Mouse (Mus musculus) lung, postnatal 4 days (tissue): ENCODE results near the gene Tpm4.
"Not testable (repeated sequence)": the region's sequence is repeated elsewhere in the genome, so short reads cannot be mapped to it uniquely, and the experiment has no call there.

Source experiments
- DNase-seq, 2 experiments: peaks; one replicate each; pipeline ENCODE4 v3.0.0; 2021

The Tpm4 gene

DNA sequence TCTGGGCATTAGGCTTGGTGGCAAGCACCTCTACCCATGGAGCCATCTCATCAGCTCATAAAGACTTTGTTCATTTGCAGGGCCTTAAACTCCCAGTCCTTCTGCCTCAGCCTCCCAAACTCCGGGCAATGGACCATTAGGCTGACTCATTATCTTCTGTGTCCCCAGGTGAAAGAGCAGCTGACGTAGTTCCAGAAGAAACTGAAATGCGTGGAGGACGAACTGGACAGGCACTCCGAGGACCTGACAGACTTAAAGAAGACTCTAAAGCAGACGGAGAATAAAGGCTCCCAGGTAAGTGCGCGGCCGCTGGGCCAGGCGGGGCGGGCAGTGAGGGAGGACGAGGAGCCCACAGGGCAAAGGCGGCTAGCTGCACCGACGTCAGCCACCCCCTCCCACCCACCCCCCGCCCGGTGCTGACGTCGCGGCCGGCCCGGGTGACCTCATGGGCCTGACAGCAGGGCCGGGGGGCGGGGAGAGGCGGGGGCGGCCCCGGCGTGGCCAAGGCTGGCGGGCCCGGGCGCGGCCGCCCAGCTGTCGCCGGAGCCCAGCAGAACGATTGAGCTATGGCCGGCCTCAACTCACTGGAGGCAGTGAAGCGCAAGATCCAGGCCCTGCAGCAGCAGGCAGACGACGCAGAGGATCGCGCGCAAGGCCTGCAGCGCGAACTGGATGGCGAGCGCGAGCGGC lies at the start of gene Tpm4:
Tpm4 (plus strand) TSS at position 220 of the 690 bp plus-strand sequence.
- DNase-seq: peak; percentile 87 to 90

DNA sequence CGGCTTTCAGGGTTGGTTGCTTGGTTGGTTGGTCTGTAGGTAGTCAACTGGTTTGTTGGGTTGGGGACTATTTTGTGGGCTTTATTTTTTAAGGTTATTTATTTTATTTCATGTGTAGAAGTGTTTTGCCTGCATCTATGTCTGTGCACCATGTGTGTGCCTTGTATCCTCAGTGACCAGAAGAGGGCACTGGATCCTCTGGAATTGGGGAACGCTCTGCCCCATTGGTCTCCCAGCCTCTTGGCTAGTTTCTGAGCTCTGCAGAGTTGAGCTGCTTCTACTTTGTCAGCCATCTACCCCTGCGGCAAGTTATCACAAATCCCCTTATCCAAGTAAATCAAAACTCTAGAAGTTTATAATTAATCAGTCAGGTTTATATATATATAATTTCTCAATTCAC lies 47.2 kb upstream of the Tpm4 start:
- DNase-seq: not testable (repeated sequence)

- not testable (repeated sequence) for DNase-seq
Measured at GRCm38 (mm10) chr8:72096721-72097120, 38.1 kb upstream of the Tpm4 start.

- peak; percentile 60 to 68 for DNase-seq
Measured at GRCm38 (mm10) chr8:72099377-72100103, 35.2 kb upstream of the Tpm4 start.

- no peak for DNase-seq
Measured at GRCm38 (mm10) chr8:72105165-72105564, 29.6 kb upstream of the Tpm4 start.

GRCm38 (mm10) chr8:72106740-72107139 lies 28.0 kb upstream of the Tpm4 start, which contains the start of gene Olfr374:
Gene Olfr374, plus strand, starts transcription at chr8:72107040.
- DNase-seq: no peak

GRCm38 (mm10) chr8:72110876-72111275 lies 23.9 kb upstream of the Tpm4 start:
- no peak for DNase-seq

DNA sequence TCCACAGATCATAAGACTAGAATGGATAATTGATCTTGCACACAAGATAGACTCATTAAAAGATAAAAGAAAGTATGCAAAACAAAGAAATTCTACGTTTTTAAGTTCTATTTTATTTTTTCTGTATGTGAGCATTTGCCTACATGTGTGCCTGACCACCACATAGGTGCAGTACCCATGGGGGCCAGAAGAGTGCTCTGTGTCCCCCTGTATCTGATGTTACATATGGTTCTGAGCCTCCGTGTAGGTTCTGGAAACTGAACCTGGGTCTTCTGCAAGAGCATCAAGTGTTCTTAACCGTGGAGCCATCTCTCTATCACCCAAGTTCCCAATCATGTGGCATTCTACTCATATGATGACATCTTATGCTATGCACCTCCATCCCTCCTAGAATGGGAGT lies 22.3 kb upstream of the Tpm4 start:
- DNase-seq: no peak

DNA sequence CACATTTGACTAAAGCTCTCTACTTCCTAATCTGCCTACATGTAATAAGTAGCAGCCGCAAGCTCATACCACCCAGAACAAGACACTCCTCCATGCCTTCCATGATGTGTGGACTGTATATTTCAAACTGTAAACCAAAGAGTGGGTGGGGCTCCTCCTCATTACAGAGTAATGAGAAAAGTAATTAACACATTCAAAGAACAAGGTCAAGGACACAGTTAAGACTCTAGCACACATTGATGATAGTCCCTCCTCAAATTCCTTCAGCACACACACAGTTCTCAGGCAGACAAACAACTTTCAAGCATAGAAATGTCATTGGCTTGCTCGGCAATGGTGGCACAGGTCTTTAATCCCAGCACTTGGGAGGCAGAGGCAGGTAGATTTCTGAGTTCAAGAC lies 19.6 kb upstream of the Tpm4 start:
- no peak for DNase-seq

DNA sequence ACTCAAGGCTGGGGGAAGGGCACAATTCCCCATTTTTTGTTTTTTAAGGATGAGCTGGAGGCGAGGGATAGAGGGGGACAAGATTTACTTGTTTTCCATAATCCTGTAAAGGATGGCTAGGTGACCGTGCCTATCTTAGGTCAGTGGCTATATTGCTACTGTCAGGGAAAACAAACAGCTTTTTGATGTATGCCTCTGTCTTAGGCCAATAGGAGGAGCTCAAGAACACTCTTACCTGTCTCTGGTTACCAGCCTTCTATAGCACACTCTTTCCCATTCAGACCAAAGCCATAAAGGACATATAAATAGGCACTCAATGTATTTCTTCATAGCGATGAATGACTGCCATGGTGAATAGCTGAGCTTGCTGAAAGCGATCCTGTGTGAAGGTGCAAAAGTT lies 16.2 kb upstream of the Tpm4 start:
- no peak for DNase-seq

- not testable (repeated sequence) for DNase-seq
Measured at GRCm38 (mm10) chr8:72121486-72121885, 13.3 kb upstream of the Tpm4 start.

DNA sequence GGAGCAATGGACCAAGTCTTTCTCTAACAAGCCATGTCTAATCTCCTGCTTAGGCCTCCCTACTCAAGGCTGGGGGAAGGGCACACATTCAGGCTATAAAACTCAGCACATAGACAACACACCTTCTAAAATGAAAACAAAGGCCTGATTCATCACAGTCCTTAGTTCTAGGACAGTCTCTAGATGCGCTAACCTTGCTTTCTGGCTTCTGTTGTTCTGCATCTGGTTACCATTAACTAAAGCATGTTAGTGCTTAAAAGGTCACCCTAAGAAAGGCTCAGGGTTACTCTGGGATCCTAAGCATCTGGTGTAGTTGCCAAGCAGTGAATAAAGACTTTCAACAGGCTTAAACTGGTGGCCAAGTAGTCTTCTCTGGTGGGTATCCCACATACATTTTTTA lies 12.8 kb upstream of the Tpm4 start:
- no peak for DNase-seq

GRCm38 (mm10) chr8:72127834-72128233 lies 6.9 kb upstream of the Tpm4 start:
- DNase-seq: no peak

- peak; percentile 35 to 64 for DNase-seq
Measured at GRCm38 (mm10) chr8:72131251-72131650, 3.5 kb upstream of the Tpm4 start.

DNA sequence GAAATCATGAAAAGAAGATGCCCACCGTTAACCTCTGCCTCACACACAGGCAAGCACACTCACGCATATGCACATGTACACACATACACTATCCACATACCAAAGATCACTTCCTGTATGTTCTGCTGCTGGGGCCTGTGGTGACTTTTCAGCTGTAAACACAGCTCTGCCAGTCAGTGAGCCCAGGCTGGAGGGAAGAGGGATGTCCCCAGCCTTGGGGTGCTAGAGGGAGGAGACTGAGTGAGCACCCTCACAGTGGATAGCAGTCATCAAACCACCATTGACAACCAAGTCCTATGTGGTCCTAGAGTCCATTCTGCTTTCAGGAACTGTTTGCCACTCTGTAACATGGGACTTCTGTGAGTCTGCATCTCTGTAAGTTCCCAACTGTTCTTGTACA lies 2.9 kb upstream of the Tpm4 start:
- DNase-seq: no peak

DNA sequence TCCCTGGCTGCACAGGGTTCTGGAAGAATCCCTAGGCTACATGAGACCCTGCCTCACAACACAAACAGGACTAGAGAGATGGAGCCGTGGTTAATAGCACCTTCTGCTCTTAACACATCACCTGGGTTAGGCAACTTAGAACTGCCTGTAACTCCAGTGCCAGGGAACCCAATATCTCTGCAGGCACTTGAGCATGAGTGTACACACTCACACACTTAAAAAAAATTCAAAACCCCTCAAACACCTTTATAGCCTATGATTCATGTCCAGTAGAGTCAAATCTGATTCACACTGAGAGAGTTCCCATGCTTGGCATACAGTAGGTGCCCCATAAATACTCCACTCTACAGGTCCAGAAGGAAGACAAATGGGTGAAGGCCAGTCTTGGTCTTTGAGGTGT lies 2.4 kb upstream of the Tpm4 start:
- no peak for DNase-seq

DNA sequence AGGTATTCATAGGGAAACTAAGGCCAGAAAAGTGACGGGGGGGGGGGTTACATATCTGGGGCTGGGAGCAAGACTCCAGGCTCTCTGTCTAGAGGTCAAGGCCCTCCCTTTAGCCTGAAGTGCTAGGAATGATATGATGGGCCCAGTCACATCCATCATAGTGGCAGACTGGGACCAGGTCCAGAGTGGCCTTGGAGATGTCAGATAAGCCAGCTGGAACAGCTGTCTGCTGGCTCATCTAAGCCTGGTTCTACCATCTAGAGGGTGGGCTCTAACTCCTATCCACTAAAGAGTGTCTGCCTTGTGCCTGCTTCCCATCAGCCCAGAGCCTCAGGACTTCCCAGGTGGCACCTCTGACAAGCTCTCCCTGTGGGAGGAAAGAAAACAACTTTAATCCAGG lies 1.9 kb upstream of the Tpm4 start:
- peak; percentile 41 to 70 for DNase-seq

DNA sequence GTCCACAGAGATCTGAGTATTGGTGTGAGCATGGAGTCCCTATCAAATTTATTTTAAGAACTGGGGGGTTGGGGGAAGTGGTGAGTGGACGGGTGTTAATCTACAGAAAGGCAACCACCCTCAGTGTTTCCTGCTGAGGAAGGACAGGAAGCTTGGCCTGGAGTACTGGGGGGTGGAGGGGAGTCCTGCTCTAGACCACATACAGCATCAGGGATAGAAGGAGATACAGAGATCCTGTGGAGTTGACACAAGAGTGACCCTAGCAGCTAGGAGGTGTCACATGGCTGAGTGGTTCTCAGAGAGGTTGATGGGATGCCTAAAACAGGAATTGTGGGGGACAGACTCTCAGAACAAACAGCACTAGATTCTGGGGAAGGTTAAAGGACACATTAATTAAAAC lies 1.3 kb upstream of the Tpm4 start:
- no peak for DNase-seq

GRCm38 (mm10) chr8:72135446-72136301 lies 899 bp downstream of the Tpm4 start:
- DNase-seq: peak; percentile 74 to 78

DNA sequence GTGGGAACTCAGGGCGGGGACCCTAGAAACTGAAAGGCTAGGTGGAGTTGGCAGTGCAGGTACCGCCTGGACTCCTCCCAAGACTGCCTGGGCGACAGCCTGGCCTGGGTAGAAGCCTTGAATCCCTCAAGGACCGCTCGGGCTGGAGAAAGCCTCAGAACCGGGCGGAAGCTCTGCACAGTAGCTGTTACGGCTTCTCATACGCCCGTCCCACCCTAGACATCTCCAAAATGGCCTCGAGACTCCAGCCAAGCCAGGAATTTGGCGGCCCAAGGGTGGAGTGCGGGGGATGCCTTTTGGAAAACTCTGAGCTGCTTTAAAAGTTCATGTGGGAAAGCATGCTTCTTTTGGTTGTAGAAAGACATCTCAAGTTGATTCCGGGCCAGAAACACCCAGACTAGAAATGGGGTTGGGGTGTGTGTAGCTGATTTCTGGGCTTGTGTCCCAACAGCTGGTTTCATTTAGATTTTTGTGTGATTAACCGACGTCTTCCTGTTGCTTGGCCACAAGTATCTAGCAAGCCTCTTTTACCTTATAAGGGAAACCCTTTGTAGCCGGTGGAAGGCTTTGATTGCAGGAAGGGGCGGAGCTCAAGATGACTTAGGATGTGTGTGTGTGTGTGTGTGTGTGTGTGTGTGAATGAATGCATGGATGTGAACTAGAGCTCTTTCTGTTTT lies 1.7 kb downstream of the Tpm4 start:
- DNase-seq: peak; percentile 85 to 88

- DNase-seq: no peak
Measured at GRCm38 (mm10) chr8:72137431-72137830, 2.7 kb downstream of the Tpm4 start.

DNA sequence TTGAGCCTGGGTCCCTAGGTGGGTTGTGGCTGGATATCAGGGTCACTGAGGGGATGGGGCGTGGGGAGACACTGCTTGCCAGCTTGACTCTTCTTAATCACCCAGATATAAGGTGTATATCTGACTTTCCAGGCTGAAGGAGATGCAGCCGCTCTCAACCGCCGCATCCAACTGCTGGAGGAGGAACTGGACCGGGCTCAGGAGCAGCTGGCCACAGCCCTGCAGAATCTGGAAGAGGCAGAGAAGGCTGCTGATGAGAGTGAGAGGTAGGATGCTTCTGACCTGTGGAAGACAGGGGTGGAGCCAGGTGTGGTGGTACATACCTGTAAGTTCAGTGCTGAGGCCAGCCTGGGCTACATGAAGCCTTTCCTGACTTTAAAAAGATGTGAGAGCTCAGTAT lies 3.7 kb downstream of the Tpm4 start:
- DNase-seq: no peak

- no peak for DNase-seq
Measured at GRCm38 (mm10) chr8:72143256-72143824, 8.6 kb downstream of the Tpm4 start.
